Mouse (Mus musculus): ENCODE measurements at regions not wholly inside any gene's neighbourhood (a gene's known extent, or its start where the extent isn't known, plus 50 kb on each side); places are given as distances from the start of the nearest gene placed in this dataset.

DNA sequence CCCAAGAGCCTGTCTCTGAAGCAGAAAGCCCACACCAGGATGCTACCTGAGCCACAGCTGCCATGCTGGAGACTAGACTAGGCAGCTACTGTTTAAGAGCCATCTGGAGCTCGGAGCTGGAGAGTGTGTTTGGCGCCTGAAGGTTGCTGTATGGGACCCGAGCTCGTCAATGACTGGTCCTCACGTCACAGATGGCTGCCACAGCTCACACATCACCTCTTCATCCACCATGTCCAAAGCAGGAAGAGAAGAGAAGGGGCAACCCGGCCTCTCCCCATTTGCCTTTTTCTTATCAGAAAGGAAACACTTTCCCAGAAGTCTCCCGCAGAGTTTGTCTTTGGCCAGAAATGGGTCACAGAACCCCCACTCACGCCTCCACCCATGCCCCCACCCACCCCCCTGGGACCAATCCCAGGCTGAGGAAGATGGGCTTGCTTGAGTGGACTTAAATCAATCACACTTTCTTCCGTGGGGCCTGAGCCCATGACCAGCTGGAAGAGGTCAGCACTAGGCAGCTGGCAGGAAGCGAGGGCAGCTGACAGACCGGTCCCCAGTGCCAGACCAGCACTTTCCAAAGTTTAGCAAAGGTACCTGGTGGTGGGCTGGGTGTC lies 53.5 kb upstream of the Ptpn1 start:
- TF ChIP-seq CTCF (IDR thresholded peaks at IDR 0.05; ENCODE audit: borderline replicate concordance, extremely low read depth, insufficient read depth, insufficient read length) (no peak), POLR2A (IDR thresholded peaks at IDR 0.05; ENCODE audit: borderline replicate concordance, extremely low read depth, insufficient read depth, insufficient read length, poor library complexity, severe bottlenecking) (no peak)
